Mouse (Mus musculus) naive thymus-derived CD4-positive, alpha-beta T cell, adult 2 months (primary cell): ENCODE measurements around the gene Thegl.
A peak's percentile ranks its signal among the peaks of the same experiment; 100 is the strongest.
"Not testable (repeated sequence)": the region's sequence is repeated elsewhere in the genome, so short reads cannot be mapped to it uniquely, and the experiment has no call there.

ENCODE experiments used
- DNase-seq: peaks from one replicate; pipeline ENCODE4 v3.0.0-alpha.2; 2011; ENCODE audit warnings: low read depth

Gene Thegl

GRCm38 (mm10) chr5:77094510-77095491 lies 79.0 kb downstream of the Thegl start:
- DNase-seq: peak; percentile 70

- not testable (repeated sequence) for DNase-seq
Observed at GRCm38 (mm10) chr5:77096194-77096593, 80.4 kb downstream of the Thegl start.

- no peak for DNase-seq
Observed at GRCm38 (mm10) chr5:77097686-77098085, 81.9 kb downstream of the Thegl start.

GRCm38 (mm10) chr5:77098874-77099273 lies 83.1 kb downstream of the Thegl start:
- no peak for DNase-seq

GRCm38 (mm10) chr5:77099317-77099996 lies 83.6 kb downstream of the Thegl start:
- no peak for DNase-seq

GRCm38 (mm10) chr5:77099997-77100380 lies 84.2 kb downstream of the Thegl start:
- no peak for DNase-seq

- DNase-seq: no peak
Observed at GRCm38 (mm10) chr5:77100691-77101090, 84.9 kb downstream of the Thegl start.

GRCm38 (mm10) chr5:77102522-77103365 lies 86.9 kb downstream of the Thegl start:
- no peak for DNase-seq

- no peak for DNase-seq
Observed at GRCm38 (mm10) chr5:77107146-77107822, 91.5 kb downstream of the Thegl start.

GRCm38 (mm10) chr5:77108806-77109205 lies 93.0 kb downstream of the Thegl start:
- DNase-seq: no peak

GRCm38 (mm10) chr5:77109814-77110213 lies 94.0 kb downstream of the Thegl start:
- no peak for DNase-seq
